Mouse (Mus musculus): ENCODE data around the gene Chaf1a.

The Chaf1a gene

GRCm38 (mm10) chr17:56040030-56040856 lies at the start of gene Chaf1a:
Gene Chaf1a (plus strand): TSS chr17:56040439.
- in situ Hi-C loops (cut with MboI; ENCODE audit: unreplicated experiment in 2 of 2) = loop anchor here in 1 of 2 experiments (5.0 kb wide), 1 partner anchor 37 kb away; the partner anchor contains the start of genes Hdgfl2 and Ubxn6

GRCm38 (mm10) chr17:55996007-55996406 lies 44.2 kb upstream of the Chaf1a start:
- in situ Hi-C loops (cut with MboI; ENCODE audit: unreplicated experiment in 2 of 2) = no loop called here

- in situ Hi-C loops (cut with MboI; ENCODE audit: unreplicated experiment in 2 of 2) = no loop called here
These were observed 40.3 kb upstream of the Chaf1a start for GRCm38 (mm10) chr17:55999794-56000499.

- in situ Hi-C loops (cut with MboI; ENCODE audit: unreplicated experiment in 2 of 2) = no loop called here
These were observed 37.2 kb upstream of the Chaf1a start for GRCm38 (mm10) chr17:56003000-56003399.

- in situ Hi-C loops (cut with MboI; ENCODE audit: unreplicated experiment in 2 of 2) = no loop called here
These were observed 34.7 kb upstream of the Chaf1a start, which contains the start of the genes Stap2 and Mpnd for GRCm38 (mm10) chr17:56005415-56006061. Gene Stap2 (minus strand): TSS chr17:56005584. Gene Mpnd (plus strand): TSS chr17:56005711.

GRCm38 (mm10) chr17:56006956-56007355 lies 33.3 kb upstream of the Chaf1a start:
- in situ Hi-C loops (cut with MboI; ENCODE audit: unreplicated experiment in 2 of 2) = no loop called here

- in situ Hi-C loops (cut with MboI; ENCODE audit: unreplicated experiment in 2 of 2) = no loop called here
These were observed 32.5 kb upstream of the Chaf1a start for GRCm38 (mm10) chr17:56007444-56008355.

GRCm38 (mm10) chr17:56008356-56009087 lies 31.7 kb upstream of the Chaf1a start:
- in situ Hi-C loops (cut with MboI; ENCODE audit: unreplicated experiment in 2 of 2) = no loop called here

GRCm38 (mm10) chr17:56009088-56009961 lies 30.9 kb upstream of the Chaf1a start:
- in situ Hi-C loops (cut with MboI; ENCODE audit: unreplicated experiment in 2 of 2) = no loop called here

GRCm38 (mm10) chr17:56009962-56010240 lies 30.3 kb upstream of the Chaf1a start:
- in situ Hi-C loops (cut with MboI; ENCODE audit: unreplicated experiment in 2 of 2) = loop anchor here (5.0 to 10.0 kb wide), 2 partner anchors 38 to 305 kb away; partner anchors contain the start of gene Shd (in 1 of the 2)

- in situ Hi-C loops (cut with MboI; ENCODE audit: unreplicated experiment in 2 of 2) = loop anchor here (5.0 to 10.0 kb wide), 2 partner anchors 38 to 305 kb away; partner anchors contain the start of gene Shd (in 1 of the 2)
These were observed 30.0 kb upstream of the Chaf1a start for GRCm38 (mm10) chr17:56010255-56010654.

GRCm38 (mm10) chr17:56010681-56011080 lies 29.6 kb upstream of the Chaf1a start:
- in situ Hi-C loops (cut with MboI; ENCODE audit: unreplicated experiment in 2 of 2) = loop anchor here (5.0 to 10.0 kb wide), 2 partner anchors 38 to 306 kb away; partner anchors contain the start of gene Shd (in 1 of the 2)

GRCm38 (mm10) chr17:56011441-56011840 lies 28.8 kb upstream of the Chaf1a start:
- in situ Hi-C loops (cut with MboI; ENCODE audit: unreplicated experiment in 2 of 2) = loop anchor here (5.0 to 10.0 kb wide), 2 partner anchors 39 to 307 kb away; partner anchors contain the start of gene Shd (in 1 of the 2)

- in situ Hi-C loops (cut with MboI; ENCODE audit: unreplicated experiment in 2 of 2) = loop anchor here (10.0 kb wide), 1 partner anchor 310 kb away; no protein-coding TSS in a partner anchor
These were observed 24.9 kb upstream of the Chaf1a start for GRCm38 (mm10) chr17:56015293-56015692.

GRCm38 (mm10) chr17:56016382-56016781 lies 23.9 kb upstream of the Chaf1a start:
- in situ Hi-C loops (cut with MboI; ENCODE audit: unreplicated experiment in 2 of 2) = loop anchor here (10.0 kb wide), 1 partner anchor 312 kb away; no protein-coding TSS in a partner anchor

- in situ Hi-C loops (cut with MboI; ENCODE audit: unreplicated experiment in 2 of 2) = loop anchor here (10.0 kb wide), 1 partner anchor 312 kb away; no protein-coding TSS in a partner anchor
These were observed 23.1 kb upstream of the Chaf1a start for GRCm38 (mm10) chr17:56016793-56017785.

- in situ Hi-C loops (cut with MboI; ENCODE audit: unreplicated experiment in 2 of 2) = loop anchor here (10.0 kb wide), 1 partner anchor 313 kb away; no protein-coding TSS in a partner anchor
These were observed 22.4 kb upstream of the Chaf1a start for GRCm38 (mm10) chr17:56017848-56018247.
